Mouse (Mus musculus) kidney, postnatal 25 days (tissue): ENCODE results near the gene Smpd3.
A peak's percentile ranks its signal among the peaks of the same experiment; 100 is the strongest.

Experiments used
- DNase-seq, 2 experiments: peaks; one replicate each; pipeline ENCODE4 v3.0.0; 2021; ENCODE audit warnings: mixed read lengths in 2 of 2

Smpd3 gene

GRCm38 (mm10) chr8:106288732-106289131 is 49.1 kb downstream of the Smpd3 start:
- no peak for DNase-seq

GRCm38 (mm10) chr8:106287445-106287844 is 50.3 kb downstream of the Smpd3 start:
- DNase-seq, result no peak

DNA sequence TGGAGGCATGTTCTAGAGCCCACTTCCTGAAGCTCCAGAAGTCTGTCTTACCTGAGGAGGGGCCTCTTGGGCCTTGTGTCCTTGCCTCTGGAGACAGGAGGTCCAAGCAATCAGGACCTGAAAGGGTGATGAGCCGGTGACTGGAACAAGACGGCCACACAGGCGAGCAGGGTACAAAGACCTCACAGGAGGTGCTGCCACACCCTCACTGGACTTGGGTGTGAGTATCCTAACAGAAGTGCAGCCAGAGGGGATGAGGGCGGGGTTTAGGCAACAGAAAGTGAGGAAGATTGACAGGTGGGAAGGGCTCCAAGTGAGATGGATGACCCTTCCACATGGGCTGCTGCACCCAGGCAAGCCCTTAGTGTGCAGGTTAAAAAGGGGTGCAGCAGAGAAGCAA is 56.9 kb downstream of the Smpd3 start:
- no peak for DNase-seq

GRCm38 (mm10) chr8:106280154-106280553 is 57.6 kb downstream of the Smpd3 start:
- DNase-seq, result no peak

- DNase-seq, result no peak
Observed at GRCm38 (mm10) chr8:106278367-106279042, 59.3 kb downstream of the Smpd3 start.

- DNase-seq, result no peak
Observed at GRCm38 (mm10) chr8:106276709-106277317, 61.0 kb downstream of the Smpd3 start.

DNA sequence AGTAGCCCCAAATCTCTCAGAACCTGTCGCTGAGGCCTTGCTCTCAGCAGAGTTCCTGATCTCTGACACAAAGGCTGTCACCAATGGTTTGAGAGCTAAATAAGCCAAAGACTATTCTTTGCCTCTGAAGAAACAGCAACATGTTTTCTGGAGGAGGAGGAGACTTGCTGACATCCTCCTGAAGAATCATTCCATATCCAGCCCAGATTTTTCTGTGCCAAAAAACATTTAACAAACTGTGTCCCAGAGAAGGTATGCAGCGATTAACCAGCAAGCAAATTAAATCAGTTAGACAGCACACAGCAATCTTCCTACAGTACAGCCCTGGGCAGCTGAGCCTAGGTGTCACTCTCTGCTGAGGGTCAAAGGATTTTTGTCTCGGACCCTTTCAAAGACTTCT is 64.3 kb downstream of the Smpd3 start:
- DNase-seq, result no peak

GRCm38 (mm10) chr8:106271378-106271777 is 66.4 kb downstream of the Smpd3 start:
- no peak for DNase-seq

- DNase-seq, result no peak
Observed at GRCm38 (mm10) chr8:106270804-106271203, 67.0 kb downstream of the Smpd3 start.

- no peak for DNase-seq
Observed at GRCm38 (mm10) chr8:106268710-106269346, 69.0 kb downstream of the Smpd3 start.

GRCm38 (mm10) chr8:106265398-106265797 is 72.4 kb downstream of the Smpd3 start:
- DNase-seq, result no peak

- no peak for DNase-seq
Observed at GRCm38 (mm10) chr8:106263928-106264327, 73.9 kb downstream of the Smpd3 start.

- no peak for DNase-seq
Observed at GRCm38 (mm10) chr8:106262343-106262742, 75.4 kb downstream of the Smpd3 start.

DNA sequence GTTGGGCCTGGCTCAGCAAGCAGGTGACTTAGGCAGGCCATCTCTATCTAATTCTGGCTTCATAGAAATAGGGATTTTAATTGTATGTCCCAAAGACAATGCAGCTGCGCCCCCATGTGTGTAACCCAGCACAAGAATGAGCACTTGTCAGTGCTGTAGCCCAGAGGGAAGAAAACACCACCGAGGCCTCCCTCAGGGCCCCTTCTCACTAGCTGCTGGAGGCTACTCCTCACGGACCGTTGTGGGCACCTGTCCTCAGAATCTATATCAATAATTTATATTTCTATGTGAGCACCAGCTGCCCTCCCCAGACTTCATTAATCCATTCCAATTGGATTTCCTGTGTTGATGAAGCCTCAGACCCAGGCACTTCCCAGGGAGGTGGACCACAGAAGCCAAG is 76.9 kb downstream of the Smpd3 start:
- no peak for DNase-seq

DNA sequence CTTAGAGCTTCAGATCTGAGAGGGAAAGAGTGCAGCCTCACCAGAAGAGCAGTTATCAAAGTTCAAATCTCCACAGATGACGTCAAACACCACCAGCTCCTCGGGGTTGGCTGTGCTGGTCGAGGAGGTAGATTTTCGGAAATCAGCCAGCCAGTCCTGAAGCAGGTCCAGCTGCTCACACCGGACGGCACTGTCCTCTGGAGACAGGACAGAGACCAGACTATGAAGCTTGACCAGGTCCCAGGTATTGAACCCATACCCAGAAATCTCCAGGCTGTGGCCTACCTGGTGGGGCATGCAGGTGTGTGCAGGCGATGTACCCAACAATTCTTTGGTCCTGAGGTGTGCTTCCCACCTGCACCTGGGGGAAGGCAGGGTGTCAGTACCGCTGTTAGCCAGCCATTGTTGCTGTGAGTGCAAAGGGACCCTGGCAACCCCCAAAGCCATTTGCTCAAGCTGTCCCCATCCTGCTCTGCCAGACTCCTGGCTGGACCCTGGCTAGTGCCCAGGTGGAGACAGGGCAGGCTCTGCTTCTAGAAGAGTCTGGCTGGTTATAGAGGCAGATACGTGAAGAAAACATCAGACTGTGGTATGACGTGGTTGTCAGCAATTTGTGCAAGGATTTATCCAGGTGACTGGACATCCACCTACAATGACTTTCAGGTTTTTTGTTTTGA is 78.1 kb downstream of the Smpd3 start:
- no peak for DNase-seq

DNA sequence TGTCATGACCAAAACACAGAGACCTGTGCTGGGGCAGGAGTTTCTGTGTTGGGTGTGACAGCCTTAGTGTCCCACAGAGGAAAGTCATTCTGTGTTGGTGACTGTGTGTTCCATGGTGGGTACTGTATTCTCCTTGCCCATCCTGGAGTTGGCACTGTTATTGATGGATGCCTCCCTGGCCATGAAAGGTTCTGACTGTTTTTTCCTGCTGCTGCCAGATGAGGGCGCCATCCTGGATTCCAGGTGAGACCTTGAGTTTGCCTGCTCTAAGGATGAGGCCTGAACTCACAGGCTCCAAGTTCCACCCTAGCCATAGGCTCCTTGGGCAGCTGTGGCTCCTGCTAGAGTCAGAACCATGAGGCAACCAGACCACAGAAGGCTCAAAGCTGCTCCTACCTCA is 79.6 kb downstream of the Smpd3 start:
- DNase-seq, result peak in 1 of 2 experiments; percentile 7

DNA sequence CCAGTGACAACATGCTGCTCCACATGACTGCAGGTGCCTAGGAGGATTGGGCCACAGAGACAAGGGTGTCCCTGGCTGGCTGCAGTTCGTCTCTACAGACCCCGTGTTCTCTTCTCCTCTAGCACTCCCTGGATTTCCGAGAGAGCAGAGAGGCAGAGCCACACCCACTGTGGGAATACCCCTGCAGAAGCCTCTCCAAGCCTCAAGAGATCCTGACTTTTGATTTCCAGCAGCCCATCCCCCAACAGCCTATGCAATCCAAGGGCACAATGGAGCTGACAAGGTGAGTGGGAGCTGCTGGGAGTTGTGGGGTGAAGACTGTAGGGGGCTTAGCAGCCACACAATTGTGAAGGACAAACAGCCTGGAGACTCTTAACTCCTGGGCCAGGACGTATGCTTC is 87.6 kb downstream of the Smpd3 start:
- no peak for DNase-seq

DNA sequence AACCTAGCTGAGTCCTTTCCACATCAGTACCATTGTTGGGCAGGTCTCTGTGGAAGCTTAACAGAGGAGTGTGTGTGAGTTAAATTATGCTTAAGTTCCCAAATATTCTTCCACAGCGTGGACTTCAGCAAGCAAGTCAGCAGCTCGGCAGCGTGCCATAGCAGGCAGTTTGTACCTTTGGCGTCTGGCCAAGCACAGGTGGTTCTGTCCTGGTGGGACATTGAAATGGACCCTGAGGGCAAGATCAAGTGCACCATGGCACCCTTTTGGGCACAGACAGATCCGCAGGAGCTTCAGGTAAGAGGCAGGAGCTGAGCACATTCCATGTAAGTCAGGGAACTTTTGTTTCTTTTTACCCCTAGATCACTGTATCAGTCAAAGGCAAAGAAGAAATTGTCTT is 100.7 kb downstream of the Smpd3 start:
- peak; percentile 78 to 89 for DNase-seq

DNA sequence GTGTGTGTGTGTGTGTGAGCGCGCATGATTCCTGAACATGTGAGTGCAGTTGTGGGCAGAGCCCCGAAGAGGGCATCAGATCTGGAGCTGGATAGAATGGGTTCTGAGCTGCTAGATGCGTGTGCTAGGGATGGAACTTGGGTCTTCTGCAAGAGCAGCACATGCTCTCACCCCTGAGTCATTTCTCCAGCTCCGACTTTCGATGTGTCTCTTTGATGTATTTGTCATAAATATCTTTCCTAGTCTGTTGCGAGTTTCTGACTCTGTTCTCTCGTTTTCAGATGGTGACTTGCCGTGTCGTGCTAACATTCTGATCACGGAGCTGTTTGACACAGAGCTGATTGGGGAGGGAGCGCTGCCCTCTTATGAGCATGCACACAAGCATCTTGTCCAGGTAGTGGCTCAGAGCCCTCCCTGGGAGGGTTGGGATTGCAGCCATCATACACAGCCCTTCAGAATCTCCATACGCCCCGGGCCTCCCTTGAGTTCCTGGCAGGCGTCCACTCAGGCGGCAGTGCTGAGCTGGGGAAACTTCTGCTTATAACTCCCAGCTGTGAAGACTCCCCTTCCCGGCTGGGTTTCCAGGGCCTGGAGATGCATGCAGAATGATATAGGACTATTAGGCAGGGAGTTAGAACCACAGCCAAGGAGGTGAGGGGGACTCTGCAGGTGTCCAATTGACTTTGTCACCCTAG is 103.1 kb downstream of the Smpd3 start:
- no peak for DNase-seq

DNA sequence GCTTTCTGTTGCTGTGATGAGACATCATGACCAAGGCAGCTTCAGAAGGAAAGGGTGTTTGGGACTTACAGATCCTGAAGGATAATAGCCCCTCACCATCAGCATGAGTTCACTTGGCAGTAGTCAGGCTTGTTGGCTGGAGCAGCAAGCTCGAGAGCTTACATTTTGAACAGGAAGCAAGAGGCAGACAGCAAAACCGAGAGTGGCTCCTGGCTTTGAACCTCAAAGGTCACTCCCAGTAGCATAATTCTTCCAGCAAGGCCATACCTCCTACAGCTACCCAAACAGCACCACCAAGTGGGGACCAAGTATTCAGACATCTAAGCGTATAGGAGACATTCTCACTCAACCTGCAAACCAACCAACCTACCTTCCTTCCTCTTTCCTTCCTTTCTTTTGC is 105.0 kb downstream of the Smpd3 start:
- no peak for DNase-seq

- DNase-seq, result no peak
Observed at GRCm38 (mm10) chr8:106231536-106231935, 106.3 kb downstream of the Smpd3 start.

DNA sequence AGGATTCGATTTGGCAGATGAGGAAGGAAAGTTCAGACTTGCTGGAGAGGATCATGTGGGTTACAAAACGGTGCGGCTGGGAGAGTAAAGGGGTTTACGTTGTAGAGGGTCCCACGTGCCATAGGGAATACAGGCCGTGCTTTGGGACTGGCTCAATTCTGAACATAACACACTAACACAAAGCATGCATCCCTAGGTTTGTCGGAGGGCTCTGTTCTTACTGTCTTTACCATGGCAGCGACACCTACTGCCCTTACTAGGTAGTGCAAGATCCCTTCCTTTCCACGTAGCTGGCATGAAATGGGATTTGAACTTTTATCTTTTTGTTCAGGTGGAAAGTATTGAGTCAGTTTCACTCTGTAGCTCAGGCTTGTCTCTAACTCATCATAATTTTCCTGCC is 111.2 kb downstream of the Smpd3 start:
- peak; percentile 49 to 76 for DNase-seq

DNA sequence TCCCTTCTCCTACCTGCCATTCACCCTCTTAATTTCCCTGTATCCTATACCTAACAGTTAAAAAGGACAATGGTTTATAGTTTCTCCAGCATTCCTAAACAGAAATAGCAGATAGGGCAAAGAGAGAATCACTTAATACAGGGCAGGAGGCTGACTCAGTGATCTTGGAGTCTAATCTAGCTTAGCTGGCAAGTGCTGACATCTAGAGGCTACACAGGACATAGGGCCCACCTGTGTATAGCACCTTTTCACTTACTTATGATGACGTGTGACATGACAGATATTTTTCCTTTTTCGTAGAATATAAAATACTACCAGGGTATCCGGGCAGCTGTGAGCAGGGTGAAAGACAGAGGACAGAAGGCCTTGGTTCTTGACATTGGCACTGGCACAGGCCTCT is 118.2 kb downstream of the Smpd3 start:
- no peak for DNase-seq
